Mouse (Mus musculus) cortical plate, adult 2 months (tissue): ENCODE results near the gene Slc35c1.

Experiments used
- CTCF ChIP-seq: fragments of 200-500 bp; IDR thresholded peaks from 2 replicates; pipeline ENCODE4 v1.5.1; 2011; ENCODE audit warnings: mild to moderate bottlenecking, control low read depth, low read length; ENCODE audit not compliant: insufficient read depth; ENCODE audit errors: extremely low read depth
- POLR2A ChIP-seq: fragments of 200-500 bp; IDR thresholded peaks from 2 replicates; pipeline ENCODE4 v1.6.1; 2011; ENCODE audit warnings: mild to moderate bottlenecking, low read length, control low read depth; ENCODE audit not compliant: insufficient read depth; ENCODE audit errors: extremely low read depth

GRCm38 (mm10) chr2:92455704-92456103, 4.6 kb downstream of the Slc35c1 start:
- TF ChIP-seq POLR2A (no peak), CTCF (no peak)
